Mouse (Mus musculus): ENCODE measurements around the gene Sntb2. TPM values are rescaled to one million over a fixed set of nuclear protein-coding genes. Genes with fewer than 3 reads are reported as not detected.

Sntb2 gene
- total and polyA plus RNA-seq, 2 experiments from 2014 or later = 6.0 to 7.3 TPM

- H3K27me3 ChIP-seq (ENCODE audit: insufficient read depth, low read length) = no peaks in the 10 kb centered on the region
- no peak overlapping the region for H3K4me2 ChIP-seq (ENCODE audit: low read depth, low read length)
- DNase-seq (ENCODE audit: low spot score) (no peak), ATAC-seq (no peak)
- no peak overlapping the region for H3K4me3 ChIP-seq (ENCODE audit: low read length)
- no peaks in the 10 kb centered on the region for H3K9me3 ChIP-seq (ENCODE audit: low read length)
- H3K27ac ChIP-seq = no peak overlapping the region
- no peaks in the 10 kb centered on the region for H3K36me3 ChIP-seq (ENCODE audit: insufficient read depth, low read length)
- H3K9ac ChIP-seq (replicated peaks; ENCODE audit: low read length) = no peak overlapping the region
- TF ChIP-seq CTCF (IDR thresholded peaks at IDR 0.05; ENCODE audit: low read depth) = no peak
- 94% methylated on average over 3 of the region's 3 CpGs for WGBS
- H3K4me1 ChIP-seq (ENCODE audit: insufficient read depth, low read length) = no peaks in the 10 kb centered on the region
Measured at GRCm38 (mm10) chr8:106957086-106957485, 21.5 kb downstream of the Sntb2 start.

- DNase-seq (ENCODE audit: low spot score) = no peak
- no peak overlapping the region for H3K27ac ChIP-seq
- no peak overlapping the region for H3K4me2 ChIP-seq (ENCODE audit: low read depth, low read length)
- no peak overlapping the region for H3K9ac ChIP-seq (replicated peaks; ENCODE audit: low read length)
- no peak for ATAC-seq
- no peaks in the 10 kb centered on the region for H3K27me3 ChIP-seq (ENCODE audit: insufficient read depth, low read length)
- no peaks in the 10 kb centered on the region for H3K36me3 ChIP-seq (ENCODE audit: insufficient read depth, low read length)
- no peak for TF ChIP-seq CTCF (IDR thresholded peaks at IDR 0.05; ENCODE audit: low read depth)
- no peak overlapping the region for H3K4me3 ChIP-seq (ENCODE audit: low read length)
- no peaks in the 10 kb centered on the region for H3K9me3 ChIP-seq (ENCODE audit: low read length)
- H3K4me1 ChIP-seq (ENCODE audit: insufficient read depth, low read length) = no peaks in the 10 kb centered on the region
- 90% methylated on average over 3 of the region's 3 CpGs for WGBS
Measured at GRCm38 (mm10) chr8:106958212-106958611, 22.7 kb downstream of the Sntb2 start.

GRCm38 (mm10) chr8:106959626-106960025 lies 24.1 kb downstream of the Sntb2 start:
- TF ChIP-seq CTCF (IDR thresholded peaks at IDR 0.05; ENCODE audit: low read depth) = no peak
- DNase-seq (ENCODE audit: low spot score) = no peak
- H3K27me3 ChIP-seq (ENCODE audit: insufficient read depth, low read length) = no peaks in the 10 kb centered on the region
- no peak overlapping the region for H3K4me2 ChIP-seq (ENCODE audit: low read depth, low read length)
- H3K9me3 ChIP-seq (ENCODE audit: low read length) = no peaks in the 10 kb centered on the region
- H3K36me3 ChIP-seq (ENCODE audit: insufficient read depth, low read length) = no peaks in the 10 kb centered on the region
- no peak overlapping the region for H3K27ac ChIP-seq
- no peak for ATAC-seq
- no peaks in the 10 kb centered on the region for H3K4me1 ChIP-seq (ENCODE audit: insufficient read depth, low read length)
- no peak overlapping the region for H3K9ac ChIP-seq (replicated peaks; ENCODE audit: low read length)
- 91% methylated on average over 2 of the region's 2 CpGs for WGBS
- H3K4me3 ChIP-seq (ENCODE audit: low read length) = no peak overlapping the region

- Histone ChIP-seq H3K9me3 (ENCODE audit: low read length) (no peaks in the 10 kb centered on the region), H3K9ac (replicated peaks; ENCODE audit: low read length) (no peak overlapping the region), H3K27me3 (ENCODE audit: insufficient read depth, low read length) (no peaks in the 10 kb centered on the region), H3K27ac (no peak overlapping the region), H3K4me2 (ENCODE audit: low read depth, low read length) (no peak overlapping the region), H3K4me1 (ENCODE audit: insufficient read depth, low read length) (no peaks in the 10 kb centered on the region), H3K36me3 (ENCODE audit: insufficient read depth, low read length) (no peaks in the 10 kb centered on the region), H3K4me3 (ENCODE audit: low read length) (no peak overlapping the region)
- no peak for ATAC-seq
- no peak for DNase-seq (ENCODE audit: low spot score)
- WGBS = 66% methylated on average over 3 of the region's 3 CpGs
- no peak for TF ChIP-seq CTCF (IDR thresholded peaks at IDR 0.05; ENCODE audit: low read depth)
Measured at GRCm38 (mm10) chr8:106962322-106962721, 26.8 kb downstream of the Sntb2 start.

GRCm38 (mm10) chr8:106963365-106963764 lies 27.8 kb downstream of the Sntb2 start:
- Histone ChIP-seq H3K9ac (replicated peaks; ENCODE audit: low read length) (no peak overlapping the region), H3K27ac (no peak overlapping the region), H3K9me3 (ENCODE audit: low read length) (no peaks in the 10 kb centered on the region), H3K4me3 (ENCODE audit: low read length) (no peak overlapping the region), H3K27me3 (ENCODE audit: insufficient read depth, low read length) (no peaks in the 10 kb centered on the region), H3K4me2 (ENCODE audit: low read depth, low read length) (no peak overlapping the region), H3K36me3 (ENCODE audit: insufficient read depth, low read length) (no peaks in the 10 kb centered on the region), H3K4me1 (ENCODE audit: insufficient read depth, low read length) (no peaks in the 10 kb centered on the region)
- no peak for DNase-seq (ENCODE audit: low spot score)
- 16% methylated on average over 6 of the region's 6 CpGs for WGBS
- TF ChIP-seq CTCF (IDR thresholded peaks at IDR 0.05; ENCODE audit: low read depth) = no peak
- ATAC-seq = no peak

- no peak overlapping the region for H3K4me2 ChIP-seq (ENCODE audit: low read depth, low read length)
- H3K4me3 ChIP-seq (ENCODE audit: low read length) = no peak overlapping the region
- H3K9ac ChIP-seq (replicated peaks; ENCODE audit: low read length) = no peak overlapping the region
- ATAC-seq (no peak), DNase-seq (ENCODE audit: low spot score) (no peak)
- no peaks in the 10 kb centered on the region for H3K9me3 ChIP-seq (ENCODE audit: low read length)
- 74% methylated on average over 4 of the region's 4 CpGs for WGBS
- TF ChIP-seq CTCF (IDR thresholded peaks at IDR 0.05; ENCODE audit: low read depth) = no peak
- no peaks in the 10 kb centered on the region for H3K27me3 ChIP-seq (ENCODE audit: insufficient read depth, low read length)
- H3K27ac ChIP-seq = no peak overlapping the region
- no peaks in the 10 kb centered on the region for H3K36me3 ChIP-seq (ENCODE audit: insufficient read depth, low read length)
- H3K4me1 ChIP-seq (ENCODE audit: insufficient read depth, low read length) = no peaks in the 10 kb centered on the region
Measured at GRCm38 (mm10) chr8:106964573-106964972, 29.0 kb downstream of the Sntb2 start.

DNA sequence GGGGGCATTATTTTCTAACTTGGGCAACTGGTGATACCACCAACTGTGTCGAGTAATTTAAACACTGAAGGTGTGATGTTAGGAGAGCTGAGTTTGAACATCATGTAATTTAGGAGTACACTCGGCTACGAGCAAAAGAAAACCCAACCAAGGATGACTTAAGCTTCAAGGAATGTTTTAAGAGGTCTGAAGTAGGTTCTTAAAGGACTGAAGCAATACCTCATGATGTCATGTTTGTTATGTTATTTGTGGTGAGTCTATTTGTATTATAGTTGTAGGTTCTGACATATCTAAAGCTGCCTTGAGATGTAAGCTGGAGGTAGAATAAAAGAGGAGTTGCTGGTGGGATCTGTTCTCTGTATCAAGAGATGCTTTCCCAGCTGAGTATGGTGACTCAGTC lies 34.4 kb downstream of the Sntb2 start:
- no peak for ATAC-seq
- WGBS = 82% methylated on average over 3 of the region's 3 CpGs
- no peak overlapping the region for H3K4me3 ChIP-seq (ENCODE audit: low read length)

More for the DNA sequence above, 34.4 kb downstream of the Sntb2 start:
- TF ChIP-seq CTCF (IDR thresholded peaks at IDR 0.05; ENCODE audit: low read depth) = no peak
- no peaks in the 10 kb centered on the region for H3K4me1 ChIP-seq (ENCODE audit: insufficient read depth, low read length)
- H3K27me3 ChIP-seq (ENCODE audit: insufficient read depth, low read length) = no peaks in the 10 kb centered on the region
- H3K36me3 ChIP-seq (ENCODE audit: insufficient read depth, low read length) = no peaks in the 10 kb centered on the region
- H3K4me2 ChIP-seq (ENCODE audit: low read depth, low read length) = no peak overlapping the region
- H3K9me3 ChIP-seq (ENCODE audit: low read length) = no peaks in the 10 kb centered on the region
- DNase-seq (ENCODE audit: low spot score) = no peak
- no peak overlapping the region for H3K27ac ChIP-seq
- H3K9ac ChIP-seq (replicated peaks; ENCODE audit: low read length) = no peak overlapping the region

Measured in hindbrain, postnatal 0 days (tissue).